Mouse (Mus musculus) liver, embryonic 16.5 days (tissue): Measurements from ENCODE around the gene Tmem171. TPM values are rescaled to one million over a fixed set of nuclear protein-coding genes. Genes with fewer than 3 reads are reported as not detected.

ENCODE experiments used
- ATAC-seq: fragments of 200-750 bp; cut with Nextera tagmentation; 2 replicates; pipeline ENCODE4 v1.8.0; 2017; ENCODE audit warnings: low read depth, mild to moderate bottlenecking, moderate number of reproducible peaks, moderate library complexity
- H3K27ac ChIP-seq: fragments of 300-500 bp; sonication (generic); 2 replicates; pipeline ENCODE4 v1.5.1; 2014; ENCODE audit warnings: mild to moderate bottlenecking, low read length
- H3K27me3 ChIP-seq: fragments of 300-500 bp; sonication (generic); 2 replicates; pipeline ENCODE4 v1.6.1; 2014; ENCODE audit warnings: low read depth, low read length, mixed read lengths; ENCODE audit not compliant: control insufficient read depth, insufficient read depth
- H3K36me3 ChIP-seq: fragments of 300-500 bp; sonication (generic); 2 replicates; pipeline ENCODE4 v1.6.1; 2014; ENCODE audit warnings: mild to moderate bottlenecking; ENCODE audit not compliant: control insufficient read depth, insufficient read depth
- H3K4me1 ChIP-seq: fragments of 300-500 bp; sonication (generic); 2 replicates; pipeline ENCODE4 v1.6.1; 2014; ENCODE audit warnings: low read depth, low read length, mixed read lengths; ENCODE audit not compliant: control insufficient read depth
- H3K4me2 ChIP-seq: fragments of 300-500 bp; sonication (generic); 2 replicates; pipeline ENCODE4 v1.6.1; 2014; ENCODE audit warnings: low read depth, low read length, mixed read lengths
- H3K4me3 ChIP-seq: fragments of 300-500 bp; sonication (generic); 2 replicates; pipeline ENCODE4 v1.5.1; 2014; ENCODE audit warnings: low read depth, mild to moderate bottlenecking, low read length
- H3K9ac ChIP-seq: fragments of 300-500 bp; sonication (generic); 2 replicates; pipeline ENCODE4 v1.6.1; 2014; ENCODE audit warnings: low read depth, low read length
- H3K9me3 ChIP-seq: fragments of 300-500 bp; sonication (generic); replicated peaks from 2 replicates; pipeline ENCODE4 v1.6.1; 2016; ENCODE audit warnings: low read length; ENCODE audit not compliant: control insufficient read depth
- WGBS: fragments of 180-500 bp; shearing (Covaris S2); extraction: QIAGEN DNeasy Blood & Tissue Kit; methylation state at CpG from one replicate; pipeline ENCODE4 v1.1.7; 2014; ENCODE audit not compliant: insufficient replicate concordance; 5-methylcytosine and 5-hydroxymethylcytosine counted together
- polyA plus RNA-seq: library from polyadenylated mRNA; unstranded; fragments of >200 nt; fragmentation: Nextera tagmentation; extraction: Ambion mirVana; gene quantifications from 2 replicates; pipeline ENCODE4 v1.2.1, GENCODE M21; 2015

Gene Tmem171
- polyA plus RNA-seq: 0.39 and 0.68 TPM in 2 replicates

DNA sequence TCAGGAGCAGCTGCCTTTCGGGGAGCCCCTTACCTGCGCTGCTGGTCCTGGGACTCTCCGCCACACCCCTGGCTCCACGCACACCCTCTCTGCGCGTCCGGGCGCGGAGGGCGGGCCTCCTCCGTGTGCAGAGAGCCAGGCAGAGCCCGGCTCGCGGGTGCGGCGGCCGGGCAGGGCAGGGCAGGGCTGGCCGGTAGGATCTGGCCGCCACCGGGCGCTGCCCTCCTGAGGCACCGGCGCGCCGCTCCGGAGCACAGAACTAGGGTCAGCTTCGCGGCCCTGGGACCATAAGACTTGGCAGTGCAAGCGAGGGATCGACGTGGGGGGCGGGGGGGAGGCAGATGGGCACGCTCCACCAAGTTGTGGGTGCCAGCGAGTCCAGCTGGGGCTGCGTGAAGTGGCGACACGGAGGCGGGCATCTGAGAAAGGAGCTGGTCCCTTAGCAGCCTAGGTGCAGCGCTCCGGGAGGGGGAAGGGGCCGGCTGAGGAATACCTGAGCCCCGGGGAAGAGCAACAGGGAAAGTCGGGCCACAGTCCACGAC, at the start of gene Tmem171:
Gene Tmem171, minus strand, starts transcription at position 62 of the 542 bp plus-strand sequence.
- Histone ChIP-seq H3K4me2 (peak within 1 kb of the TSS; percentile 41), H3K27ac (no peak within 1 kb of the TSS), H3K4me1 (no peaks in the 10 kb centered on the region), H3K9me3 (no peaks in the 10 kb centered on the region), H3K4me3 (peak within 1 kb of the TSS; percentile 36), H3K9ac (peak within 1 kb of the TSS; percentile 21), H3K36me3 (no peaks in the 10 kb centered on the region), H3K27me3 (peaks cover 25% of the 10 kb centered on the region)
- WGBS: 7% methylated on average over 43 of the region's 44 CpGs
- ATAC-seq: no peak; the same call in 1 of the 2 replicates

GRCm38 (mm10) chr13:98743829-98744228, 49.2 kb upstream of the Tmem171 start:
- Histone ChIP-seq H3K9me3 (no peaks in the 10 kb centered on the region), H3K4me2 (no peak overlapping the region), H3K4me3 (no peak overlapping the region), H3K27ac (no peak overlapping the region), H3K4me1 (peaks cover 4% of the 10 kb centered on the region; the same call in 1 of the 2 replicates), H3K36me3 (peaks cover 21% of the 10 kb centered on the region), H3K9ac (no peak overlapping the region), H3K27me3 (no peaks in the 10 kb centered on the region)
- ATAC-seq: peak; percentile 73

GRCm38 (mm10) chr13:98743214-98743613, 48.6 kb upstream of the Tmem171 start:
- Histone ChIP-seq H3K27ac (no peak overlapping the region), H3K9ac (no peak overlapping the region), H3K4me1 (peaks cover 4% of the 10 kb centered on the region; the same call in 1 of the 2 replicates), H3K36me3 (peaks cover 21% of the 10 kb centered on the region), H3K9me3 (no peaks in the 10 kb centered on the region), H3K4me3 (no peak overlapping the region), H3K27me3 (no peaks in the 10 kb centered on the region), H3K4me2 (no peak overlapping the region)
- ATAC-seq: no peak
- WGBS: 61% methylated on average over 6 of the region's 6 CpGs

DNA sequence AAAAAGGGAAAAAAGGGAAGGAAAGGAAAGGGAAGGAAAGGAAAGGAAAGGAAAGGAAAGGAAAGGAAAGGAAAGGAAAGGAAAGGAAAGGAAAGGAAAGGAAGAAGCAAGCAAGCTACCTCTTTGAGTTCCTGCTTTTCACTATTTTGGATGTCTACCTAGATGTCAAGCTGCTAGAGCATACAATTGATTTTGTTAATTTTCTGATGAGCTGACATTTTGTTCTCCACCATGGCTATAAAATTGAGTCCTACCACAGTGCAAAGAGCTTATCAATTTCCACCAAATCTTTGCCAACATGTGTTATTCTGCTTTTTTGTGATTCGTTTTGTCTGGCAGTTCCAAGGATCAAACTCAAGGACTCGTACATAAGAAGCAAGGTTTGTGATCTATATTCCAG, 43.6 kb upstream of the Tmem171 start:
- Histone ChIP-seq H3K4me1 (no peaks in the 10 kb centered on the region), H3K4me3 (no peak overlapping the region)
- 75% methylated on average over 2 of the region's 2 CpGs for WGBS

DNA sequence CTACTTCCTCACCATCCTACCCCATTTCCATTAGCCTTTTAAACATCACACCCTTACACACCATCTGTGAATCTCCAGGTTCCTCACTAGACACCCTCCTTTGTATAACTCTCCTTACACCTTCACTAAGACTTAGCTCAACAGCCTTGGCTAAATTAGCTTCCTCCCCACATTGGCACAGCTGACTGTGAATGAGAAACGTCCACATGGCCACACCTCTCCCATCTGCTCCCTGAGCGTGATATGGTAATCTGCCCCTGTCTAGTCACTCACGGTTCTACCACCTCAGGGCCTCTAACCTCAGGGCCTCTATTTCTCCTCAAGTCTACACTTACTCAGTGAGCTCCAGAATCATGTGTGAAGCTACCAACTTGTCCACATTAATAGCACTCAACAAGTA, 38.7 kb upstream of the Tmem171 start:
- no peak; the same call in 1 of the 2 replicates for ATAC-seq
- no peaks in the 10 kb centered on the region for H3K9me3 ChIP-seq
- no peak overlapping the region for H3K27ac ChIP-seq
- H3K4me3 ChIP-seq: no peak overlapping the region
- no peak overlapping the region for H3K9ac ChIP-seq
- no peak overlapping the region for H3K4me2 ChIP-seq
- H3K27me3 ChIP-seq: no peaks in the 10 kb centered on the region
- H3K4me1 ChIP-seq: no peaks in the 10 kb centered on the region
- 22% methylated on average over 3 of the region's 3 CpGs for WGBS
- H3K36me3 ChIP-seq: peaks cover 47% of the 10 kb centered on the region

More for the DNA sequence above, 43.6 kb upstream of the Tmem171 start:
- Histone ChIP-seq H3K9ac (no peak overlapping the region), H3K27ac (no peak overlapping the region), H3K27me3 (no peaks in the 10 kb centered on the region), H3K9me3 (no peaks in the 10 kb centered on the region), H3K4me2 (no peak overlapping the region), H3K36me3 (peaks cover 23% of the 10 kb centered on the region)
- ATAC-seq: no peak

GRCm38 (mm10) chr13:98729271-98730062, 34.8 kb upstream of the Tmem171 start:
- Histone ChIP-seq H3K4me1 (no peaks in the 10 kb centered on the region), H3K4me2 (no peak overlapping the region), H3K9ac (no peak overlapping the region), H3K4me3 (no peak overlapping the region), H3K9me3 (no peaks in the 10 kb centered on the region), H3K27me3 (no peaks in the 10 kb centered on the region), H3K36me3 (peaks cover 71% of the 10 kb centered on the region), H3K27ac (no peak overlapping the region)
- WGBS: 58% methylated on average over 1 of the region's 1 CpGs
- no peak for ATAC-seq

- peaks cover 4% of the 10 kb centered on the region; the same call in 1 of the 2 replicates for H3K4me1 ChIP-seq
- no peaks in the 10 kb centered on the region for H3K9me3 ChIP-seq
- no peak overlapping the region for H3K27ac ChIP-seq
- no peak overlapping the region for H3K4me2 ChIP-seq
- 61% methylated on average over 4 of the region's 4 CpGs for WGBS
- H3K36me3 ChIP-seq: peaks cover 56% of the 10 kb centered on the region
- no peaks in the 10 kb centered on the region for H3K27me3 ChIP-seq
- no peak overlapping the region for H3K4me3 ChIP-seq
- H3K9ac ChIP-seq: no peak overlapping the region
- ATAC-seq: no peak
Observed at GRCm38 (mm10) chr13:98726494-98726893, 31.9 kb upstream of the Tmem171 start.

DNA sequence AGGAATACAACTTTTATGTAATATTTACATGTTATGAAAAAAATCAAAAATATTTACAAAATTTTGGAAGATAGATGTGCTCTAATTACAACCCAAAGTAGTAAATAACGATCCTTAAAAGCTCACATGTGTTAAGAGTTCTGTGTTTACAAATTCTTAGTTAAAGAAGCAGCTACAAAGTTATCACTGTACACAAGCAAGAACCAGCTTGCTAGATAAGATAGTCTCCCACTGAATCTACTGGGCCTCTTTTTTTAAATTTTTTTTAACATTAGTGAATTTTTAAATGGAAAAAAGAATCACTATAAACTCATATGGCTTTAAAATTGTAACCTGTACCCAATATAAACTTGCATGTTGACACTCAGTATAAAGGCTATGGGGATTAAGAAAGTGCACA, 28.8 kb upstream of the Tmem171 start:
- ATAC-seq: no peak
- H3K36me3 ChIP-seq: peaks cover 36% of the 10 kb centered on the region
- WGBS: 49% methylated on average over 1 of the region's 1 CpGs

DNA sequence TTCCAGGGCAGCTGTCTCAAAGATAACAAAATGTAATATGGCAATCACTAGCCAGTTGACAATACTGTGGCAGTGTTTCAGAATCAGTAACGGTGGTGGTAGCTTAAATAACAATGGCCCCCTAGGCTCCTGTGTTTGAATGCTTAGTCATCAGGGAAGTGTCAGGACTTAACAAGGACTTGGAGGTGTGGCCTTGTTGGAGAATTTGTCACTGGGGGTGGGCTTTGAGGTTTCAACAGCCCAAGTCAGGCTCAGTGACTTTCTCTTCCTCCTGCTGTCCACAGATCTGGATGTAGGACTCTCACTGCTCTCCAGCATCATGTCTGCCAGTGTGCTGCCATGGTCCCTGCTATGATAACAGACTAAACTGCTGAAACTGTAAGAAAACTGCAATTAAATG, 27.7 kb upstream of the Tmem171 start:
- H3K27ac ChIP-seq: no peak overlapping the region
- H3K9ac ChIP-seq: no peak overlapping the region
- H3K36me3 ChIP-seq: peaks cover 30% of the 10 kb centered on the region
- no peaks in the 10 kb centered on the region for H3K9me3 ChIP-seq
- H3K4me1 ChIP-seq: peaks cover 4% of the 10 kb centered on the region; the same call in 1 of the 2 replicates
- no peak overlapping the region for H3K4me3 ChIP-seq
- 54% methylated on average over 1 of the region's 1 CpGs for WGBS
- H3K4me2 ChIP-seq: no peak overlapping the region
- no peak for ATAC-seq
- H3K27me3 ChIP-seq: no peaks in the 10 kb centered on the region

More for the DNA sequence above, 28.8 kb upstream of the Tmem171 start:
- Histone ChIP-seq H3K27me3 (no peaks in the 10 kb centered on the region), H3K4me2 (no peak overlapping the region), H3K9ac (no peak overlapping the region), H3K27ac (no peak overlapping the region), H3K9me3 (no peaks in the 10 kb centered on the region), H3K4me1 (peaks cover 4% of the 10 kb centered on the region; the same call in 1 of the 2 replicates), H3K4me3 (no peak overlapping the region)
